Mouse (Mus musculus): Measurements from ENCODE around the gene Nup188.

Nup188 gene

DNA sequence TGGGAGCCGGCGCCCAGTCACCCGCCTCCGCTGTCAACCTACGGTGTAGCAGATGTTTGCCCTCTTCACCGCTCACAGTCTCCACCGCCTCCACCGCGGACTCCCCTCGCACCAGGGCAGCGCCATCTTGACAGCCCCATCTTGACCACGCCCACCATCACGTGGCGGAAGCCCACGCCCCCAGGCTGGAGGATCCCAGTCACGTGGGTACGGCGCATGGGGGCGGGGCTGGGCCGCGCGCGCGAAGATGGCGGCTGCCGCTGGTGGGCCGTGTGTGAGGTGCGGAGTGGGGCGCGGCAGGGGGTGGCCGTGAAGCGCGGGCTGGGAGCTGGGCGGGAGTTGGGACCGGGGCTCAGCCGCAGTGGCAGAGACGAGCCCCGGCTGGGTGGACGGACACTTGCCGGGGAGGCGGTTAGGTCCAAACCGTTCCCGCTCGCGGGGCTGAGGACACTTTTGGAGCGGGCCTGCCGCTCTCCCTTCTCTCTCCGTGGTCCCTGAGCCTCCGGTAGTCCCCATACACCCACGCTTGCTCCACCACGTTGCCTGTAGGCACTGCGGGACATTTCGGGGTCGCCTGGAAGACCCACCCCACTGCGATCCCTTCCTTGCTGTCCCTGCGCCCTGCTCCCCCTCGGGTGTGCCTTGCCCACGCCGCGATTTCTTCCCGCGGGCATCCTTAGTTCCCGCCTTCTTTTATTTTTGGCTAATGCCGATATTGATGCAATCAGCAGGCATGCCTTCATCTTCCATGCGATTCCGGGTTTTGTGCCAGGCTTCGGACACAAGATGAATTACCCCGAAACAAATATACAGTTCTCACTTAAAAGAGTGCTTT lies at the start of gene Nup188, which contains the start of gene Dolk:
TSS of gene Nup188 (plus strand) at position 206 of the 835 bp plus-strand sequence.
TSS of gene Dolk (minus strand) at position 143 of the 835 bp plus-strand sequence.
- peak; percentile 93 for DNase-seq (ENCODE audit: low read depth)

DNA sequence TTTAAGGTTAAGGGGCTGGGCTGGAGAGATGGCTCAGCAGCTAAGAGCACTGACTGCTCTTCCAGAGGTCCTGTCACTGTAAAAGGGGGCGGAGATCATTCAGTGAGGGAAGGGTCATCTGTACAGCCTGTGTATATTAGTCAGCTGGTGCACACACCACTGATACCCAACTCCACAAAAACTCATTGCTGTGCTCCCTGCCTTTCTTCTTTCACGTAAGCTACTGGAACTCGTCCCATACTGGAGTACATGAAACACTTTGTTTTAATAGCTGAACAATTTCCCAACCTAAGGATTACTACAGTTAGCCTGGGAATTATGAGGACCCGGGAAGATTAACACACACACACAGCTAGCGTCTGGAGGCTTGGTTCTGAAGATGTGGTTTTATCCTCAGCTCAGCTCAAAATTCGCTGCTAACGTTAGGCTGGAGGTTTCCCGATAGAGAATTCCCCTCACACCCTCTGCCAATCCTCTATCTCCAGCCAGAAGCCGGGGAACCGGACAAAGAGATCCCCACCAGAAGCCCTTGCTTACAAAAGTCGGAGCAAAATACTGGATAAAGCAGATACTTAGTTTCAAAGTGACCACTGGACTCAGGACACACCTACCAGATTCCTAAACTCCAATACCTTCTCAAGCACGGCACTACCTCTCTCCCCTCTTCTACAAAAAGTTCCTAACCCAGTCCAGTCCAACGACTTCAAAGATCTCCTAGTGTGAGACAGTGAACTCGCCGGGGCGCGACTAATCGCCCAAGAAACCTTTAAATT lies 49.6 kb upstream of the Nup188 start:
- peak; percentile 10 for DNase-seq (ENCODE audit: low read depth)

DNA sequence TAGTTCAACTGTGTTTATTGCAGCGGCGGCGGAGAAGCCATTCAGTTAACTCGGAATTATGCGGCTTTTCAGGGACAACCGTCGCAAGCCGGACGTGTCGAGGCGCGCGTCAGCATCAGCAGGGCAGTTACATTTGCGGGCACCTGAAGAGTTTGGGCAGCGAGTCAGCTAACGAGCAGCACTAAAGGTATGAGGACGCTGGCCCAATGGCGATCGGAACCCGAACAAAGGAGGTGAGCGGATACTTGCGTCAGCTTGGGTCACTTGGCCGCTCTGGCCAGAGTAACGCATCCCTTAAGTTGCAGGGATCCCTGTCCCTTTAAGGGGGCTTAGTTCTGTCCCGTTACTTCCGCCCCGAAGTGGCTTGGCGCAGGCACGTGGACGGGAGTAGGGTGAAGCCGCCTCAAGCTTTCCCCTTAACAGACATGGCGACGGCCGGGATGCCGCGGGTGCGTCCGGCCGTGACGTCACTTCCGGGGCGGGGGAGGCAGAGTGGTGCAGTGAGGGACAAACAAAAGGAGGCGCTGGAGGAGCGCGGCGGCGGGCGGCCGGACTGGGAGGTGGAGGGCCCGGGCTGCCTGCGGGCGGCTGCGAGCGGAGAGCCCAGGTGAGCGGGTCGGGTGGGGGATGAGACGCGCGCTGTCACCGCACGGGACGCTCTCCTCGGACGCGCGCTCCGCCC lies 48.9 kb upstream of the Nup188 start, which contains the start of gene Lrrc8a:
TSS of gene Lrrc8a (plus strand) at position 517 of the 682 bp plus-strand sequence.
- DNase-seq (ENCODE audit: low read depth), result peak; percentile 98

DNA sequence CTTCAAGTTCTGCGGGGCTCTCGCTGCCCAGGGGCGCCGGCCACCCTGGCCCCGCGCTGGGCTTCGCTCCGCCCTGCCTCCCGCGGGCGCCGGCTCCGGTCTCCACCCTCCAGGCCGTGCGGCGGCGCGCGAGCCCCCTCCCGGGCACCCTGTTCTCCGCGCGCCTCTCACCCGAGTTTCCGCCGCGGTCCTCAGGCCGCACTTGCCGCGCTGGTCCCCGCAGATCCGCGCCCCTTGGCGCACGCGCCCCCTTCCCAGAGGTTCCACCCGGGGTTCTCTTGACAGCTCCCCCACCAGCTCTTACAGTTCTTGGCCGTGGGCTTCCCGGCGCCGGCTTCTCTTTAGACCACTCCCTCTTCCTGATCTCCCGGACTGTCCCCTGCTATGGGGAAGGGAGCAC lies 48.3 kb upstream of the Nup188 start:
- DNase-seq (ENCODE audit: low read depth), result peak; percentile 11

DNA sequence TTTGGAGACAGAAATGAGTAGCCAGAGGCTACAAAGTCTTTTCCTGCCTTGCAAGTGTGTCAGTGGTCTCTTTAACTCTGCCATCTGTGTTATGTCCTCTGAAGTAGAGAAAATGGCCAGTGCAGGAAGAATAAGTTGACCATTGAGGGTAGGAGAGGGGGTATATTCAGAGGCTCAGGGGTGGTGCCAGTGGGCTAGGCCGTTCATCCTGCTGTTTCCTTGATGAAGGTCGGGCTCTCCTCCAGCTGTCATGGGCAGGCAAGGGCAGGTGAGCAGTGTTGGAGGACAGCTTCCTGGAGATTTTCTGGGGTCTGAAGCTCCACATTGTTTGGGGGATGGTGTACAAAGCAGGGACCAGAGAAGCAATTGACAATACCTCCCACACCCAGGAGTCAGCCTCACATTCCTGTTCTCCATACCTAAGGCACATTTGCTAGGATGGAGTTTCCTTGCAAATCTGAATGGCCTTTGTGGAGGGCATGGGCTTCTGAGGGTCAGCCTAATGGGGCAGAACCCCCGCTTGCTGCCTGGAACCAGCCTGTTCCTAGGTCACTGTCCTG lies 47.2 kb upstream of the Nup188 start:
- DNase-seq (ENCODE audit: low read depth), result no peak

DNA sequence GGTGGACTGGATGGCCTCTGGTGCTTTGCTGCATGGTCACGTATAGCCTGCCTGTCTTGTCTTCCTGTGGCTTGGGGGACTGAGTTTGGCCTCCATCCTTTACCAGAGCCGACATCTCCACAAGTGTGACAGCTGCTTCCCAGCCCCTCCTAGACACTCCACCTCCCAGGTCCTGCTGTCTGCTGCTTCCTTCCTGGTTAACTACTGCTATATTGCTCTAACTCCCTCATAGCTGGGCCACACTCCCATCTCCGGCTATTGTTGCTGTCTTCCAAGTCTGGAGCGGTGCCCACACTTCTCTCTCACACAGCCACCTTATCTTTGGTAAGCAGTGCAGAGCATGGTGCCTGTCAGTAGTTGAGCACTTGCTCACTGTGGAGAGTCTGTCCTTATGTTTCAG lies 46.4 kb upstream of the Nup188 start:
- DNase-seq (ENCODE audit: low read depth), result peak; percentile 59

DNA sequence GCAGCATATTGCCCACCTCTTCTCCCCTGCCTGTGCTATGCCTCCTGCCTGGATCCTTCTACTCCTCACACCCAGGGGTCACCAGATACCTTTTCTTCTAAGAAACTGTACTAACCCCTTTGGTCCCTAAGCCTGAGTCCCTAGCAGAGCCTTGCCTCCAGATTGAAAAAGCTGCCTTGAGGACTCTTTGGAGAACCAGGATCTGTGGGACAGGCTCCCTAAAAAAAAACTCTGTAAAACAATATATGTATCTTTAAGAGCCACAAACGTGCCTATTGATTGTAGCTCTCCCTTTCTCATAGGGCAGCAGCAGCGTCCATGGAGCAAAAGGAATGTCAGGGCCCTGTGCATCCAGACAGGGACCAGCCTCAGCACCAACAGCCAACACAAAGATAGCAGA lies 45.9 kb upstream of the Nup188 start, which contains the start of gene Gm28035:
TSS of gene Gm28035 (plus strand) at position 301 of the 400 bp plus-strand sequence.
- no peak for DNase-seq (ENCODE audit: low read depth)

DNA sequence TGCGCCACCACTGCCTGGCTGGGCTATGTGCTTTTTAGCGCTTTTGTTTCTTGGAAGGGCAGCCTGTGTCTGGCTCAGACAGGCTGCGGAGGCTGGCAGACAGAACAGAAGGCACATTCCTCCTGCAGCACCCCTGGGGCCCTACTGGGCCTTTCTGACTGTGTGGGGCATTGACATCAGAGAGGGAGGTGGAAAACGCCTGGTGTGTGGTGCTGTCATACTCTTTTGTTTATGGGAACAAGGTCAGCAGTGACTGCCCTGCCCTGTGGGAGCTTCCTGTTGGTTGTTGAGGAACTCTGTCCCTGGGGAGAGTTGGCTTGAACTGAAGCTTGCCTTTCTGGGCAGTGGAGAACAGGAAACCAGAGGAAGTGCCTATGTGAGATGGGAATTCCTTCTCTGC lies 43.7 kb upstream of the Nup188 start:
- no peak for DNase-seq (ENCODE audit: low read depth)

DNA sequence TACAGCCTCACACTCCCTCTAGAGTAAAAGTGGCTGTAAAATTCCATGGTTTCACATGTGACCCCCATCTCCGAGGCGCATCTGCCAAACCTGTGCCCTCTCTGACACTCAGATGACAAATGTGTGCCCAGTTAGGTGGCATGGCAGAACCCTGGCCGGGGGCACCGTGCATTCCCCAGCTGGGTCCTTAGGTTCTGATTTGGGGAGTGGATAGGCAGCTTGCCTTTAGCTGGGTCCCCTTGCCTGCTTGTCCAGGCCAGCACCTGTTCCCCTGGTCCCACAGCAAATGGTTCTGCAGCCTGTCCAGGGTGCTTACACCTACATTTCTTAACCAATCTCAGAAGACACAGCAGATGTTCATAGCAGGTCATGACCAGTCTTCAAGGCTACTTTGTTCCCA lies 42.8 kb upstream of the Nup188 start:
- no peak for DNase-seq (ENCODE audit: low read depth)

DNA sequence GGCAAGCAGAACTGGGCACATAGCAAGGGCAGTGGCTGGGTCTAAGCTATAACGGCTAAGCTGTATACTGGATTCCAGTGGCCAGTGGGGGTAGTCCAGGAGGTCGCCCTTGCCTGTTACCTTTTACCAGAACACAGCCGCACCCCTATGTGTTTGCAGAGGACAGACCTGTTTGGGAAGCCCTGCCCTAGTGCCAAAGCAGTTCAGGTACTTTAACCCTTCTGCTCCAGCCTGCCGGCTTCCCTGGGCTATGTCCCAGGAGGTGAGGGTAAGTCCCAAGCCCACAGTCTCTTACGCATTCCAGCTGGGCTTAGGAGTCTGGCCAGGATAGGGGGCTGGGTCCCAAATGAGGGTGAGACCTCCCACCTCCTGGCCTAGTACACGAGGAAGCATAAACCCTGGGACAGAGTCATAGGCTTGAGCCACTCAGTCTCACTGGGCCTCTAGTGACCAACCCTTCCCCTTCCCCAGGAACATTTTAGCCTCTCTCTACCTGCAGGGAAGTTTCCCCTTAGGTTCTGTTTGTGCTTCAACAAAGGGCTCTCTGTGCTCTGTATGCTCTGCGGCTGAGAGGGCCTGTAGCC lies 41.5 kb upstream of the Nup188 start:
- DNase-seq (ENCODE audit: low read depth), result no peak

DNA sequence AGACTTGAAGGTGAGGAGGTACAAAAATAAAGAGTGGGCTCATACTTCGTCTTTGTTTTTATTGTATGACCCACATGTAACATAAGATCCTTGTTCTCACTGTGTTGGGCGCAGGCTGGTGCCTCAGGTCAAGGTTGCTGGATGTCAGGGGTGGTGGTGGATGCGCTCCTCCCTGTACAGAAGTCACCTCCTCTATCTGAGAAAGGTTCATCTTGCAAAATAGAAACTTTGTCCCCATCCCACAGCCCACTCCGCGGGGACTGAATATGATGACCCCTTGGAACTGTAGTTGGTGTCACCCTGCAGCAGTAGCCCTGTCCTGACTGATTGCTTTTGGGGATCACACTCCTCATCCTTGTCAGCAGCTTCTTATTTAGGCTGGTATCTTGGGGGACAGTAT lies 39.2 kb upstream of the Nup188 start:
- DNase-seq (ENCODE audit: low read depth), result no peak

DNA sequence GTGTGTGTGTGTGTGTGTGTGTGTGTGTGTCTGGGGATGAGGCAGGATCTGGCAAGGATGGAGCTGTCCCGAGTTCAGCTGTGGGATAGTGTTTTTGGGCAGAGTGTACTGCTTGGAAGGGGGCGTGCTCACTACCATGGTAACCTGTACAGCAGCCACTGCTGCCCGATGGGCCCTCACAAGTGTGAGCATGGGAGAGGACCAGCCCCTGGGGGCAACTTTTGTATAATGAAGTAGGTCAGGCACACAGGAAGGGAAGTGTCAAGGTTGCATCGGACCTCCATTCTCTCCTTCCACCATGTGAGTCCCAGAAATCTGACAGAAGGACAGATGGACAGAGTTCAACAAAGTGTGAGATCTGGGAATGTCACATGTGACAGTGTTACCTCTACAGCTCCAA lies 38.5 kb upstream of the Nup188 start:
- DNase-seq (ENCODE audit: low read depth), result no peak

DNA sequence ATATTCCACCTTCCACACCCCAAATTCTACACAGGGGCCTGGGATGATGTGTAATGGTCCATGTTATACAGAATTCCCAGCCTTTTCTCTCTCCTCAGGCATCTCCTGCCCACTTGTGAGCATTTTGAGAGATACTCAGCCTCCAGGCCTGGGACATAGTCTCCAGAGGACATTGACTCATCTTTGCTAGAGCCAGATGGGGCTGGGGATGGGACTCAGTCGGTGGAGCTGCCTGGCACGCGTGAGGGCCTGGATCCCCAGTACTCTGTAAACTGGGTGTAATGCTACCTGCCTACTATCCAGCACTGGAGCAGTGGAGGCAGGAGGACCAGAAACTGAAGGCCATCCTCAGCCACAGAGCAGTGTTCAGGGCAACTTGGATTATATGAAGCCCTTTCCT lies 37.0 kb upstream of the Nup188 start:
- DNase-seq (ENCODE audit: low read depth), result no peak

DNA sequence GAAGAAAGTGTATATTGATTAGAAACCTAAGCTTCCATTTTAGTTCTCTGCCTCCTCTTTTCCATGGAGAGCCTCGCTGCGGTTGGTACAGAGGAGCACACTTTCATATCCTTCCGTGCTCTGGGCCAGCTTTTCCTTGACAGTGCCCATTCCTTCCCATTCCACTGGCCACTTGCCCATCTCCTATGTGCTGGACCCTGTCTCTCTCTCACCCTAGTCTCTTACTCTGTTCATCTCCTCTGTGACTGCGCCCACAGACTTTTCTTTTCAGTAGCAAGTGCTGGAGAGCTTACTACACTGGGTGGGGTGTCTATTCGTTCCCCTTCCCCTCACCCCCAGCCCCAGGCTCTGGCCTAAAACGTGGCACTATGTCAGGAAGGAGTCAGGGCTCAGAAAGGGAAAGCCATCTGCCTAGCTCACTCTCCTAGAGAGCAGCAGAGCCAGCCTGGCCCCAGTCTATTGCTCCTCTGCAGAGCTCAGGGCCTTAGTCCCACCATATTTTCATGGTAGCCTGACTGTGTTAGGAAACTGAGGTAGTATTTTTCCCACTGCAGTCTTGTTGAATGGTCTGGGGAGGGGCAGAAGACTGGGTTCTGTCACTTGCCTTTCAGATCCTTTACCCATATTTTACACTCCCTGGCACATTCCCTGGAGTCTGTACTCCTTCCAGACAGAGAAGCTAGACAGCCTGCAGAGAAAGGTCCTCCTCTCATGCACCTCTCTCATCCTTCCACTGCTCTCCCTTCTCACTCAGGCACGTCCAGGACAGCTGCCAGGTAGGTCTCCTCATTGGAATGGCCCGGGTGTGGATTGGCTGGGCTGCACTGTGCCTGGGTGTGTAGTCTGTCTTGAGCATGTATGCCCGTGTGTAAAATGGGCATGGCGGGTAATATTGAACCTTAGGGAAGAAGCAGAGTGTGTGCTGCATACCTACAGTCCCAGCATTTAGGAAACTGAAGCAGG lies 35.8 kb upstream of the Nup188 start:
- DNase-seq (ENCODE audit: low read depth), result no peak

DNA sequence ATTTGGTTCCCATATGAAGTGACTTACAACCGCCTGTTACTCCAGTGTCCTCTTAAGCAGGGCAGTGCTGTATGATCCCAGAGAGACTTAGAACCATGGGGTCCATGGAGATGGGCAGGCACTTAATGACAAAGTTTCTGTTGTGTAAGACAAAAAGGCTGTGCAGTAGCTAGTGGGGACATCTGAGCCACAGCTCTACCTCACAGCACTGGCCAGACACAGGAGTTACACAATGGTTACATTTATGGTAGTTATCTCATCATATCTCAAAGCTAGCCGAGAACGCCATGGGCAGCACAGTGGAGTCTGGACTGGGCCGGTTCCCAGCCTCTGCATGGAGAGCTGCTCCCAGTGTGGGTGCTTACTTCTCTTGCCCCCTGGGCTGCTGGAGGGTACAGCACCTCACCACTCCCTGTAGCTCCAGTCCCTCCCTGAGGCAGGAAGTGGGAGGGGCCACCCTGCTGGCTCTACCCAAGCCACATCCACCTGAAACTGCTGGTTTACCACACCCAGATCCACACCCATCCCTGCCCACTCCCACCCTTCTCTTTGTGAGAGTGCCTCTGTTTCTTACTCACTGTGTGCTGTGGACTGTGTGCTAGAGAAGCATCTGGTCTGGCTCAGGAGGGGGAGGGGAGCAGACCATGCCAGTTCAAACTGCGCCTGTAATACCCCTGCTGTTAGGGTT lies 34.6 kb upstream of the Nup188 start:
- DNase-seq (ENCODE audit: low read depth), result peak; percentile 39

DNA sequence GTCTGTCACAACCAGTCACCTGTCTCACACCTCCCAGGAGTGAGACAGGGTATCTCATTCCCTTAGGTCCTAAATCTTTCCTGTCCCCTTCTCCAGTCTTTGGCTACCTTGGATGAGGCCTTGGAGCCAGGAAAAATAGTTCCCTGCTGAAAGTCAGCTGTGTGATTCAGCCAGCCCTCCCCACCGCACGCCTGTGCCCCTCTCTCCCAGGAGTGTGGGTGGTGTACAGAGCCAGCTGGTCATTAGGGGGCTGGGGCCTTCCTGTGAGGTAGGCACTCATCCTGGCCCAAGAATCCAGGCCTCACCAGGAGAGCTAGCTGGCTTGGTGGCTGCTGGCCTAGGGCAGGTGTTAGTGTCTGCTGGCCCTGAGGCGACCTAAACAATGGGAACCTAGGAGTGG lies 33.7 kb upstream of the Nup188 start:
- DNase-seq (ENCODE audit: low read depth), result no peak

DNA sequence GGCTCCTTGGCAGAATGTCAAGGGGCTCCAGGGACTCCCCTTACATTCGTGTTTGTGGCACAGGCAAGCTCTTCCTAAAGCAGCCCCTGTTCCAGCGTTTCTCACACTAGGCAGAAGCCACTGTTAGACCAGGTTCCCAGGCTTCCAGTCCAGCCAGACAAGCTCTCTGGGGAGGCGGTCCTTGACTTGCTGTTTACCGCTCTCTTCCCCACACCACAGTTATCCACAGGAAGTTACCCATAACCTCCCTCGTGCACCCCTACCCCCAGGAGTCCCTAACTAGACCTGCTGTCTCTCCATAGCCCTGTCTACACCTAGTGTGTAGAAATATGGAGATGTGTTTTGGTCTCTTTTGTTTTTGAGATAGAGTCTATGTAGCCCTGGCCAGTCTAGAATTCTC lies 32.4 kb upstream of the Nup188 start:
- no peak for DNase-seq (ENCODE audit: low read depth)

DNA sequence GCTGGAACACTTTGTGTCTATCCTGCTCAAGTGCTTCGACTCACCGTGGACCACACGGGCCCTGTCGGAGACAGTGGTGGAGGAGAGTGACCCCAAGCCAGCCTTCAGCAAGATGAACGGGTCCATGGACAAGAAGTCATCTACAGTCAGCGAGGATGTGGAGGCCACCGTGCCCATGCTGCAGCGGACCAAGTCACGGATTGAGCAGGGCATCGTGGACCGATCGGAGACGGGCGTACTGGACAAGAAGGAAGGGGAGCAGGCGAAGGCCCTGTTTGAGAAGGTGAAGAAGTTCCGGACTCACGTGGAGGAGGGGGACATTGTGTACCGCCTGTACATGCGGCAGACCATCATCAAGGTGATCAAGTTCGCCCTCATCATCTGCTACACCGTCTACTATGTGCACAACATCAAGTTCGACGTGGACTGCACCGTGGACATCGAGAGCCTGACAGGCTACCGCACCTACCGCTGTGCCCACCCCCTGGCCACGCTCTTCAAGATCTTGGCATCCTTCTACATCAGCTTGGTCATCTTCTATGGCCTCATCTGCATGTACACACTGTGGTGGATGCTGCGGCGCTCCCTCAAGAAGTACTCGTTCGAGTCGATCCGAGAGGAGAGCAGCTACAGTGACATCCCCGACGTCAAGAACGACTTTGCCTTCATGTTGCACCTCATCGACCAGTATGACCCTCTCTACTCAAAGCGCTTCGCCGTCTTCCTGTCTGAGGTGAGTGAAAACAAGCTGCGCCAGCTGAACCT lies 30.4 kb upstream of the Nup188 start:
- DNase-seq (ENCODE audit: low read depth), result no peak
